ENCODE assay signal across 7 mouse cellular contexts in genomic region chr2:113397340-113398019, GRCm38 (mm10).
DNase-seq lines count a peak whose midpoint lies in the region; ATAC-seq lines count a peak whose summit lies in the region.

No protein-coding gene starts in this region.

- no peak overlapping the region for H3K9ac ChIP-seq in heart, embryonic 14.5 days (ENCODE audit: low read length)
- H3K9ac ChIP-seq in stomach, embryonic 15.5 days, result no peak overlapping the region

- no peaks in the 10 kb centered on the region for H3K9me3 ChIP-seq in heart, embryonic 14.5 days (ENCODE audit: control insufficient read depth, low read length)
- no peaks in the 10 kb centered on the region for H3K9me3 ChIP-seq in stomach, embryonic 15.5 days

- H3K4me3 ChIP-seq in heart, embryonic 14.5 days (ENCODE audit: control insufficient read depth in 1 of 2, insufficient read depth in 1 of 2, low read depth in 1 of 2, low read length in 2 of 2), result no peak overlapping the region
- no peak overlapping the region for H3K4me3 ChIP-seq in stomach, embryonic 15.5 days (replicated peaks)

- H3K36me3 ChIP-seq in heart, embryonic 14.5 days (ENCODE audit: control insufficient read depth, insufficient read depth, low read length), result no peaks in the 10 kb centered on the region
- no peaks in the 10 kb centered on the region for H3K36me3 ChIP-seq in stomach, embryonic 15.5 days

- WGBS in heart, embryonic 14.5 days, result 30% methylated on average over 7 of the region's 7 CpGs
- 14% methylated on average over 7 of the region's 7 CpGs for WGBS in stomach, embryonic 15.5 days

- peak; percentile 71 for DNase-seq in 3T3-L1 (ENCODE audit: low read depth, low spot score)
- peak; percentile 48 to 54 for DNase-seq in B cell, adult 2 months
- DNase-seq in embryo, embryonic 11 days, result peak; percentile 47
- peak; percentile 76 to 82 for DNase-seq in kidney, postnatal 4 days
- peak; percentile 66 for DNase-seq in lung, postnatal 10 days

- no peak for ATAC-seq in heart, embryonic 14.5 days (ENCODE audit: insufficient number of reproducible peaks, insufficient read depth, low FRiP score, low read depth)
- ATAC-seq in stomach, embryonic 15.5 days (ENCODE audit: insufficient read depth, low FRiP score, low read depth), result peak; percentile 55; the same call in 1 of the 2 replicates

- H3K27ac ChIP-seq in heart, embryonic 14.5 days (replicated peaks in 1 of 2; ENCODE audit: control insufficient read depth in 1 of 2, insufficient read depth in 1 of 2, low read depth in 2 of 2, low read length in 2 of 2), result peak overlapping the region; percentile 33 to 70
- peak overlapping the region; percentile 57; the same call in 1 of the 2 replicates for H3K27ac ChIP-seq in stomach, embryonic 15.5 days

- H3K27me3 ChIP-seq in heart, embryonic 14.5 days (ENCODE audit: control insufficient read depth, insufficient read depth, low read length), result no peaks in the 10 kb centered on the region
- H3K27me3 ChIP-seq in stomach, embryonic 15.5 days (replicated peaks), result no peaks in the 10 kb centered on the region

- H3K4me1 ChIP-seq in heart, embryonic 14.5 days (ENCODE audit: control insufficient read depth in 2 of 2, insufficient read depth in 2 of 2, low read length in 2 of 2), result peaks cover 0 to 5% of the 10 kb centered on the region in 2 experiments; a peak in 2 of 4 replicates
- 0 out of 2 replicates have a peak, but pooled peaks cover 5% of the 10 kb centered on the region for H3K4me1 ChIP-seq in stomach, embryonic 15.5 days

- H3K4me2 ChIP-seq in heart, embryonic 14.5 days (ENCODE audit: low read length), result peak overlapping the region; percentile 32
- no peak overlapping the region for H3K4me2 ChIP-seq in stomach, embryonic 15.5 days
